Mouse (Mus musculus) brain, embryonic 14.5 days (tissue): ENCODE measurements around the gene Rcn3.

Source experiments
- CTCF ChIP-seq: fragments of 200-500 bp; IDR thresholded peaks from 2 replicates; pipeline ENCODE4 v1.5.1; 2012; ENCODE audit warnings: inconsistent platforms, mild to moderate bottlenecking, moderate library complexity, borderline replicate concordance; ENCODE audit not compliant: insufficient read depth, insufficient read length; ENCODE audit errors: extremely low read depth
- POLR2A ChIP-seq: fragments of 200-500 bp; IDR thresholded peaks from 2 replicates; pipeline ENCODE4 v1.6.1; 2012; ENCODE audit warnings: mild to moderate bottlenecking, inconsistent platforms, borderline replicate concordance; ENCODE audit not compliant: poor library complexity, insufficient read depth, insufficient read length, severe bottlenecking; ENCODE audit errors: extremely low read depth

DNA sequence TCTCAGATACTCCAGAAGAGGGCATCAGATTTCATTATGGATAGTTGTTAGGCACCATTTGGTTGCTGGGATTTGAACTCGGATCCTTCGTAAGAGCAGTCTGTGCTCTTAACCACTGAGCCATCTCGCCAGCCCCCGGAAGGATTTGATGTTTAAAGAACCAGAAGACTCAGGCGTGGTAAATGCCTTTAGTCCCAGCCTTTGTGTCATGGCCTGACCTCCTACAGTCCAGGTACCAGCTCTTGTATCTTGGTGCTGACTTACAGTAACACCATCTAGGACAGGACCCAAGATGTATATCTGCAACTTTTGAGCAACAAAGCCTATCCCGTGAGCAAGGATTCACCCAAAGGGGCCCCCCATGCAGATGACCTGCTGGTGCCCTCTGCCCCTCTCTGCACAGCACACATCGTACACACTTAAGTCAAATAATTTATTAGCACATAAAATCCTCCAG lies 33.2 kb upstream of the Rcn3 start:
- no peak for TF ChIP-seq CTCF
- TF ChIP-seq POLR2A: no peak
